Comparison of ENCODE assay signal across 8 mouse cellular contexts in genomic region chr19:36057231-36057811, GRCm38 (mm10). TPM values are rescaled to one million over a fixed set of nuclear protein-coding genes. Genes with fewer than 3 reads are reported as not detected.
DNase-seq lines count a peak whose midpoint lies in the region; ATAC-seq and TF ChIP-seq lines count a peak whose summit lies in the region.

Gene Htr7, minus strand, starts transcription at chr19:36057507.

- peak; percentile 52; the same call in 1 of the 2 replicates for TF ChIP-seq CTCF in olfactory bulb, adult 2 months (IDR thresholded peaks at IDR 0.05; ENCODE audit: insufficient read depth, low read depth, low read length)

- no peaks in the 10 kb centered on the region for H3K36me3 ChIP-seq in kidney, embryonic 16.5 days (ENCODE audit: insufficient read depth, low read length)
- H3K36me3 ChIP-seq in liver, embryonic 13.5 days, result no peaks in the 10 kb centered on the region

- WGBS in kidney, embryonic 16.5 days, result under 1% methylated on average over 62 of the region's 86 CpGs
- under 1% methylated on average over 85 of the region's 86 CpGs for WGBS in liver, embryonic 13.5 days (ENCODE audit: insufficient replicate concordance)
- 4% methylated on average over 85 of the region's 86 CpGs for WGBS in olfactory bulb, adult 2 months

- H3K27me3 ChIP-seq in kidney, embryonic 16.5 days (ENCODE audit: insufficient read depth, low read length), result peaks cover 48% of the 10 kb centered on the region
- H3K27me3 ChIP-seq in liver, embryonic 13.5 days, result peaks cover 53% of the 10 kb centered on the region

- DNase-seq in heart, adult 11 months, result peak; percentile 89
- DNase-seq in heart, adult 9 months (ENCODE audit: low spot score in 2 of 2), result no peak
- DNase-seq in gastrocnemius, postnatal 4 days (ENCODE audit: low spot score in 2 of 2), result peak; percentile 15 to 20
- DNase-seq in liver, embryonic 13.5 days, result no peak
- DNase-seq in yolk sac, embryonic 10.5 days (ENCODE audit: low spot score), result peak; percentile 21

- H3K4me1 ChIP-seq in kidney, embryonic 16.5 days (ENCODE audit: insufficient read depth, low read length), result peaks cover 6% of the 10 kb centered on the region; the same call in 1 of the 2 replicates
- H3K4me1 ChIP-seq in liver, embryonic 13.5 days (replicated peaks), result no peaks in the 10 kb centered on the region
- H3K4me1 ChIP-seq in olfactory bulb, adult 2 months (ENCODE audit: control insufficient read depth, insufficient read depth, low read length), result peaks cover 8% of the 10 kb centered on the region

- peak within 1 kb of the TSS; percentile 57 for H3K4me3 ChIP-seq in kidney, embryonic 16.5 days (ENCODE audit: low read length)
- H3K4me3 ChIP-seq in liver, embryonic 13.5 days (replicated peaks), result peak within 1 kb of the TSS; percentile 55
- peak within 1 kb of the TSS; percentile 73 for H3K4me3 ChIP-seq in olfactory bulb, adult 2 months (ENCODE audit: insufficient read depth, low read depth, low read length)

- peak within 1 kb of the TSS; percentile 84 for H3K4me2 ChIP-seq in kidney, embryonic 16.5 days (replicated peaks; ENCODE audit: low read depth, low read length)
- H3K4me2 ChIP-seq in liver, embryonic 13.5 days, result peak within 1 kb of the TSS; percentile 70

- no peak within 1 kb of the TSS for H3K27ac ChIP-seq in kidney, embryonic 16.5 days (ENCODE audit: low read length)
- H3K27ac ChIP-seq in liver, embryonic 13.5 days, result no peak within 1 kb of the TSS
- 0 out of 2 replicates have a peak within 1 kb of the TSS, but pooled peaks have one; percentile 21 for H3K27ac ChIP-seq in olfactory bulb, adult 2 months (ENCODE audit: insufficient read depth, low read depth, low read length)

- H3K9me3 ChIP-seq in kidney, embryonic 16.5 days (ENCODE audit: low read length), result no peaks in the 10 kb centered on the region
- no peaks in the 10 kb centered on the region for H3K9me3 ChIP-seq in liver, embryonic 13.5 days (replicated peaks)

- TF ChIP-seq POLR2A in olfactory bulb, adult 2 months (IDR thresholded peaks at IDR 0.05; ENCODE audit: insufficient read depth, low read depth, low read length), result no peak

- ATAC-seq in common myeloid progenitor, adult 5-6 weeks (replicated peaks; ENCODE audit: low read depth, poor library complexity, severe bottlenecking), result peak; percentile 32; the same call in 1 of the 2 replicates
- peak; percentile 97 for ATAC-seq in kidney, embryonic 16.5 days (ENCODE audit: low FRiP score, low TSS enrichment)
- ATAC-seq in liver, embryonic 13.5 days (ENCODE audit: low read depth), result no peak

- peak within 1 kb of the TSS; percentile 36 for H3K9ac ChIP-seq in kidney, embryonic 16.5 days (replicated peaks; ENCODE audit: low read length)
- no peak within 1 kb of the TSS; the same call in 1 of the 2 replicates for H3K9ac ChIP-seq in liver, embryonic 13.5 days

RNA-seq across cellular contexts. Expression of gene Htr7, which starts in this region (rescaled TPM):
- total RNA-seq in common myeloid progenitor, adult 5-6 weeks (2017), result not detected in 2 replicates
- 1 to 10 TPM; 1.2 to 1.3 TPM for total RNA-seq in gastrocnemius, postnatal 4 days (2021)
- polyA plus RNA-seq in kidney, embryonic 16.5 days (2015; fragmentation: Nextera tagmentation; extraction: Ambion mirVana), result 0.05 and 0.08 TPM in 2 replicates
- not detected in 2 replicates for polyA plus RNA-seq in liver, embryonic 13.5 days (2015; fragmentation: Nextera tagmentation; extraction: Ambion mirVana)
- not detected in 2 replicates for polyA plus RNA-seq in olfactory bulb, adult 2 months (2012; ENCODE audit: insufficient read depth, insufficient read length, low replicate concordance, missing spikeins)

Comparison
In these comparisons a context has a peak if more than half of its experiments do, and no peak if none do; other contexts are left out.
1. DNase-seq: peak in heart, adult 11 months (single experiment), gastrocnemius, postnatal 4 days (2 of 2) and yolk sac, embryonic 10.5 days (single experiment); none in heart, adult 9 months (0 of 2) and liver, embryonic 13.5 days (single experiment).
2. Peak in ATAC-seq in common myeloid progenitor, adult 5-6 weeks; RNA of the gene not detected or under 1 TPM.
3. Peak in ATAC-seq, H3K4me3 ChIP-seq, H3K9ac ChIP-seq and H3K4me2 ChIP-seq in kidney, embryonic 16.5 days; RNA of the gene not detected or under 1 TPM.
4. Peak in every context shown above with its lines, with median percentiles within 50 percentile points of each other: H3K4me3 ChIP-seq.